Mouse (Mus musculus) Patski (cell line): ENCODE results near the gene Commd4. TPM values are rescaled to one million over a fixed set of nuclear protein-coding genes. Genes with fewer than 3 reads are reported as not detected.

Experiments
- ATAC-seq: fragments of 100-300 bp; one replicate; pipeline ENCODE4 v1.8.0; 2021
- CTCF ChIA-PET: fragments of 350-600 bp; sonication (Branson Sonifier 250); formaldehyde crosslinking; loops from one replicate; lab custom pipeline; 2022; ENCODE audit warnings: inconsistent platforms; lab: Charles Lee
- POLR2A ChIA-PET: fragments of 350-600 bp; sonication (Branson Sonifier 250); formaldehyde crosslinking; loops from one replicate; lab custom pipeline; 2022; ENCODE audit warnings: antibody characterized with exemption, inconsistent platforms; lab: Charles Lee
- DNase-seq: peaks from one replicate; pipeline ENCODE4 v3.0.0-alpha.2; 2011; ENCODE audit warnings: low read depth, low spot score
- H3K27me3 ChIP-seq: fragments of 371-371 bp; one replicate; pipeline ENCODE4 v1.5.1; 2021
- CTCF ChIP-seq: fragments of 100-300 bp; IDR thresholded peaks from one replicate; pipeline ENCODE4 v1.5.1; 2021
- in situ Hi-C: fragments of 300-500 bp; cut with MboI; formaldehyde crosslinking; loops from 3 replicates; pipeline ENCODE4 v1.11.1; 2018; ENCODE audit warnings: low pct_unique_long_range_greater_than_20kb, mixed read lengths
- polyA plus RNA-seq: library from polyadenylated mRNA; unstranded; gene quantifications from one replicate; pipeline ENCODE4 v1.2.3, GENCODE M21; 2021

Gene Commd4
- polyA plus RNA-seq, 1 experiment from 2014 or later, result 110 TPM

GRCm38 (mm10) chr9:57117261-57117755 lies 40.8 kb downstream of the Commd4 start:
- ATAC-seq, result no peak
- in situ Hi-C loops, result no loop called here
- no peaks in the 10 kb centered on the region for H3K27me3 ChIP-seq
- POLR2A ChIA-PET, result no interaction called here
- CTCF ChIA-PET, result interaction anchor here (0.8 to 1.5 kb wide), 4 partner anchors 9 to 15 kb away, joined by 3 to 4 read pairs (median 3); partner anchors contain the start of gene Man2c1
- no peak for TF ChIP-seq CTCF
- DNase-seq, result no peak

Other genes starting within 250 kb of the Commd4 start
- gene Snx33, start 230.0 kb downstream of the Commd4 start, polyA plus RNA-seq, result 25.8 TPM
- 76.3 TPM for gene Imp3, start 220.9 kb downstream of the Commd4 start, polyA plus RNA-seq
- 17.0 TPM for gene Snupn, start 207.5 kb downstream of the Commd4 start, polyA plus RNA-seq
- 78.9 TPM for gene Ptpn9, start 163.4 kb downstream of the Commd4 start, polyA plus RNA-seq
- 40.1 TPM for gene Sin3a, start 86.3 kb downstream of the Commd4 start, polyA plus RNA-seq
- gene Man2c1, start 27.6 kb downstream of the Commd4 start, polyA plus RNA-seq, result 101 TPM
- gene Neil1, start 10.0 kb downstream of the Commd4 start, polyA plus RNA-seq, result 13.0 TPM
- gene Trcg1, start 78.2 kb upstream of the Commd4 start, polyA plus RNA-seq, result not detected
- gene 1700017B05Rik, start 104.3 kb upstream of the Commd4 start, polyA plus RNA-seq, result 38.2 TPM